Mouse (Mus musculus) ovary, adult 18-20 months (tissue): ENCODE results near the gene Abcd3.
"Not testable (repeated sequence)": the region's sequence is repeated elsewhere in the genome, so short reads cannot be mapped to it uniquely, and the experiment has no call there.

Experiments
- DNase-seq: peaks from one replicate; pipeline ENCODE4 v3.0.0; 2022; ENCODE audit warnings: low spot score, mixed read lengths

Abcd3 gene

DNA sequence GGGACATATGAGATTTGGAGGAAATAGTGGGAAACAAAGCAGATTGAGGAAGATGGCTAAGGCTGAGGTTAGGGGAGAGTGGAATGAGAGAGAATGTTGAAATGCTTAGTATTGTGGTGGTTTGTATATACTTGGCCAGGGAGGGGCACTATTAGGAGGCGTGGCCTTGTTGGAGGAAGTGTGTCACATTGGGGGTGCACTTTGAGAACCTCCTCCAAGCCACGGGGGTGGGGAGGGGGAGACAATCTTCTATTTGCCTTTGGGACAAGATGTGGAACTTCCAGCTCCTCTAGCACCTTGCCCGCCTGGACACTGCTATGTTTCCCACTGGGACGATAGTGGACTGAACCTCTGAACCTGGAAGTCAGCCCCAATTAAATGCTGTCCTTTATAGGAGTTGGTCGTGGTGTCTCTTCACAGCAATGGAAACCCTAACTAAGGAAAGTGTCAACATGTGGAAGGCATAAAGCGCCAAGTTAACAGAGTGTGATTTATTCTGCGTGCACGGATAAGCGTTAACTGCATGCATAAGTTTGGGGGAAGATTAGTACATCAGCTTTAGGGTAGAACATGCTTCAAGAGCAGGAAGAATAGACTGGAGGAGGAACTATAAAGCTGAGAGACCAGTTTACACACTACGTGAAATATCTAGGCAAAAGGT lies 3.8 kb upstream of the Abcd3 start:
- no peak for DNase-seq

DNA sequence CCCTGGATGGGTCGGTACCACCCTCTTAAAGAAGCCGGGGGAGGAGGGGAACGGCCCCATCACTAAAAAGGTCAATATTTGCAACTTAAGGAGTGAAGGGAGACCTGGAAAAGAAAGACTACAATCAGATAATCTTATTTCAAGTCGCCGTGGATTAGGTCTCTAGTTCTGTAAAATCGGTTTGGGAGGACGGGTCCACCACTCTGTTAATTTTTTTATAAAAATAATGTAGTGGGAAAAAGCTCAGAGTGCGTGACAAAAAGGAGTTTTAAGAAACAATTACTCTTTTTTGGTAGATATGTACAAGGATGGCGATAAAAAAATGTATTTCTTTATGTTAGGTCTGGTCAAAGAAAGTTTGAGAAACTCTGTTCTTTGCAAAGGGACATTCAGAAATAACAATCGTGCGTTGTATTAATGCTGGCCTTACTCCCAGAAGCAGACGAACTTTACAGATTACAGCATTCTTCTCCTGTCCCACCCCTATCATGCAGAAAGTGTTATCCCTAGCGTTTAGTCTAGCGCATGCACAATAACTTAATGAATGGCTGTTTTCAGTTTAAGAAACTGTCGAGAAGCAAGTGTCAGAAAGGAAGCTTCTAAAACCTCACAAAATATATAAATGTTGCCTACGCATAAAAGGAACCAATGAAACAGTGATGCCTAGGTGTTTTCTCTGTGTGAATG lies 590 bp upstream of the Abcd3 start:
- no peak for DNase-seq

DNA sequence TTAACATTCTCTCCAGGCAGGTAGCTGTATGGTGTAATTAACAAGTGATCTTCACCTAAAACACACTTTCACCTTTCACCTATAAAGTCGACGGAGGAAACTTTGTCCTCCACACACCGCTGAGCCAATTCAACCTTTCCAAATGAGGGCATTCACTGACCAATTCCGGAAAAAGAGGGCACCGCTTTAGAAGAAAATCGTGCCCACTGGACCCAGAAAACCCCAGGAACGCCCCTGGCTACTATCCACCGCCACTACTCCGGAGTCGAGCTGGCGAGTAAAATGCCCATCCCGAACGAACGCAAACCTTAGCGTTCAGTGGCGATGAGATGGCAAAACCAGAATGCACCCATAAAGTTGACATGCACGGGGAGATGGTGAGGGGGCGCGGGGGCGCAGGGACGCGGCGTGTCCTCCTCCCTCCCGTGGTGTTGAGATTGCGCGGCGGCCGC lies 663 bp downstream of the Abcd3 start:
- DNase-seq = no peak

- DNase-seq = no peak
These were observed 1.3 kb downstream of the Abcd3 start for GRCm38 (mm10) chr3:121813834-121814233.

DNA sequence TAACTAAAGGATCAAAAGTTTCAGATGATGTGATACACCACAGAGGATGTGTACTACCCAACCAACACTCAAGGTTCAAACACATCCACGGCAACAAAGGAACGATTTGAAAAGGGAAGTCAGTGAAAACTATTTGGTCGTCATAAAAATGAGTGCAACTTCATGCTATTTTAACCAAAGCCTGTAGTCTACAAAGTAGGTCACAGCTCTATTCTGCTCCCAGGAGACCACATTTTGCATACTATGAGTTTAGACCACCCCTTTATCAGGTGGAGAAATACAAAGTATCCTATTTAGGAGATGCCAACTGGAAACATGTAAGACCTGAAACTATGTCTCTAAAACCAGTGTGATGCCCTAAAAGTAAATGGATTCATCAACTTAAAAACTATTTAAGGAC lies 6.9 kb downstream of the Abcd3 start:
- no peak for DNase-seq

DNA sequence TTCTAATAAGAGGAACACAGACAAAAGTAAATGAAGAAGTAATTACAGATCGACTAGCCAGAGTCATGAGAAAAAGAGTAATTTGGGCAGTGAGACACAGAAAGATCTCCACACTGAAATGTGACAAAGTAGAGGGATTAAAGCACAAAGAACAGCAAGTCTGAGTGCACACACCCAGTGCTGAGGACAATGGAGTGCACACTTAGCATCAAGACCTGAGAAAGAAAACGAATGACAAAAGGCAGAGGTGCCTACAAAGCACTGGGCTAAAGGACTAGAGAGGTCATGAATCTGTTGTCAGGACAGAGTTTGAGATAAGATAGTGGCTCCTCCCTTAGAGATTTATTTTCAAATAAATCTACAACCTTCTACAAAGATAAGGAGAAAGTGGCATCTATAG lies 20.9 kb downstream of the Abcd3 start:
- no peak for DNase-seq

- no peak for DNase-seq
These were observed 22.9 kb downstream of the Abcd3 start for GRCm38 (mm10) chr3:121792246-121792645.

- DNase-seq = no peak
These were observed 24.7 kb downstream of the Abcd3 start for GRCm38 (mm10) chr3:121790442-121790841.

DNA sequence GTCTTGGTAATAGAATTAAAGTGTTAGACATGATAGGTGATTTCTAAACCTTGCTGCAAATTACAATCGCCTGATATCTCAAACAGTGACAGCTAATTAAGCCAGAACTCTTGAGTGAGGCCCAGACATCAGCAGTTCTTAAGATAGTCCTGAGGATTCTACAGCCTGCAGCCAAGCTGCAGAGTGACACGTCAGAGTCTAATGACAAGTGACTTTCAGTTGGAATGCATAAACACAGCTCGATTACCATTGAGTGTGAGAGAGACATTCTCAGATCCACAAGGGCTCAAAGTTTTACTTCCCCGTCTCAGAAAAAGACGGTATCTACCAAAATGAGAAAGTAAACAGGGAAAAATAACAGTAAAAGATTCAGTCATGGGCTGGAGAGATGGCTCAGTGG lies 25.3 kb downstream of the Abcd3 start:
- no peak for DNase-seq

- no peak for DNase-seq
These were observed 32.1 kb downstream of the Abcd3 start for GRCm38 (mm10) chr3:121783020-121783419.

- no peak for DNase-seq
These were observed 37.2 kb downstream of the Abcd3 start for GRCm38 (mm10) chr3:121777943-121778342.

- DNase-seq = not testable (repeated sequence)
These were observed 41.8 kb downstream of the Abcd3 start for GRCm38 (mm10) chr3:121773336-121773735.

DNA sequence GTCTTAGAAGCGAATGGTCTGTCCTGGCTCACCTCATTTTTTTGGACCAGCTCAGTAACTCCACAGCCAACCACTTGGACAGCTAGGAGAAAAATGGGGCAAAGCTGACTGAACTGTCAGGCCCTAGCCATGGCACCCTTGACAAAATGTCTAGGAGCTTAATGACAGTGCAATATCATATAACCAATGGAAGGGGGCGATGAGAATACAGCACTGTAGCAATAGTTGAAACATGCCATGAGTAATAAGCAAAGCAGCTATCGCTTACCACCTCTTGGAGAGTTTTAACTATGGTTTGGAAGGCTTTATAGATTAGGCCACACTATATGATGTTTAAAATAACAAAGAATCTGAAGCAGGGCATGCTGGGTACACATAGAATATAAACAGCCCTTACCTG lies 46.3 kb downstream of the Abcd3 start:
- no peak for DNase-seq

DNA sequence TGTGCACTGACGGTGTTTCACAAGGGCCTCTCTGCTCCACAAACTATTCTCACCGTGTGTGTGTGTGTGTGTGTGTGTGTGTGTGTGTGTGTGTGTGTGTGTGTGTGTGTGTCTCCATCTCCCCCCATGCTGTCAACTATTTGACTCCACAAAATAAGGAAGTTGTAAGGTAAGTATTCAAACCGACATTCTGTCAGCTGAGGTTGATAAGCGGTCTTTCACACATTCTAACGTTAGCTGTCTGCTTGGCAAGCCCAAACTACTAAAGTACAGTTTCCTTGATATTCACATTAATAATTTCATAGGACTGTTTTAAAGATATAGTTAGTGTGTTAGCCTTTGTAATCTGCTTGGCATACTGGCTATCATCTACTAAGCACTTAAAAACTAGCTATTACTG lies 48.3 kb downstream of the Abcd3 start:
- no peak for DNase-seq

GRCm38 (mm10) chr3:121766048-121766447 lies 49.1 kb downstream of the Abcd3 start:
- DNase-seq = no peak

DNA sequence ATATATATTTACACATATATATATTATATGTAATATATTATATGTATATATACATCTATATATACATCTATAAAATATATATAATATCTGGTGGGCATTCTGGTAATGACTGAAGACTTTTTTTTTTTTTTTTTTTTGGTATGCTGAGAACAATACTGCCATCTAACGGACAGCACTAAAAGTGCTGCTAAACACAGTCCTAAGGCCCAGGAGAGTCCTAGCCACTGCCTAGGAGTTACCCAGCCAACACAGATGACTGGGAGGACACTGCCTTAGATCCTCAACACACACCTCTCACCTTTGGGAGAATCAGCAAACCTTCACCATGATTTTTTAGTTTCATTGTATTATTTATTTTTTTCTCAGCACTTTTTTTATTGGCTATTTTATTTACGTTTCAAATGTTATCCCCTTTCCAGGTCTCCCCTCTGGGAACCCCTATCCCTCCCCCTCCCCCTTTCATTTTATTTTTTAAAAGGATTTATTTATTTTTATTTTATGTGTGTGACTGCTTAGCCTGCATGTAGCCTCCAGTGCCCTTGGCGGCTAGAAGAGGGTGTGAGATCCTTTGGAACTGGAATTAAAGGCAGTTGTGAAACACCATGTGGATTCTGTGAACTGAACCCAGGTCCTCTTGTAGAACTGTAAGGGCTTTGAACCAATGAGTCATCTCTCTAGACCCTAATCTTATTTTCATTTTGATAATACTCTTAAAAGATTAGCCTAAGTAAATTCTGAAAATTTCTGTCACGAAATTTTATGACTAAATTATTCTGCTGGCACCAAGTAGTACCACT lies 52.8 kb downstream of the Abcd3 start:
- no peak for DNase-seq

DNA sequence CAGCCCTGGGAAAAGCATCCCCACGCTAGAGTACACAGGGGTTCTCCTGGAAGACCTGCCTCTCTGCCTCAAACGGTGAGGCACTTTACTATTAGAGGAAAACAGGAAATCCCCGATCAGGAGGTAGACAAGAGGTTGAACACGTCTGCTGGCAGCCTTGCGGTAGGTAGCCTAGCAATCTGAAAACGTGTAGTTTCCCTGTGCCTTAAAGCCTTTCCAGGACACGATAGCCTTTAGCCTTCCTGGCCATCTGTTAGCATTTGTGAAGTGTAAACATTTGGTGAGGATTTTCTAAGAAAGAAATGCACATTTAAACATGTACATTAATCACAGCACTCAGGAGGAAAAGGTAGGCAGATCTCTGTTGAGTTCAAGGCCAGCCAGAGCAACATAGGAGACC lies 56.7 kb downstream of the Abcd3 start:
- DNase-seq = no peak

DNA sequence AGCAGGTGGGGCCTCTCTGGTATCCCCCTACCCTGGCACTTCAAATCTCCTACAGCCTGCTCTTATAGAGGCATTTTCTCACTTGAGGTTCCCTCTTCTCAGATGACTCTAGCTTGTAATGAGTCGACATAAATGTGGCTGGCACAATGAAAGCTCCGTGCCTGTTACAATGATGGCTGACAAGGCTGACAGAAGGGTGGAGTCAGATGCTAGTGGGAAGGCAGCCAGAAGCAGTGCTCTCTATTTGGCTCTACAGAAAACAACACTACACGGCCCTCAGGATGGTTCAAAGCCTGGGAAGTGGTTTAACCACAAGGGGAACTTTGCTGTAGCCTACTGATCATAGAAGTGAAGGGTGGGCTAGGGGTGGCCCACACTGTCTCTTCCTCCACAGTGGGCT lies 60.0 kb downstream of the Abcd3 start:
- no peak for DNase-seq

- not testable (repeated sequence) for DNase-seq
These were observed 60.6 kb downstream of the Abcd3 start for GRCm38 (mm10) chr3:121754319-121755090.

DNA sequence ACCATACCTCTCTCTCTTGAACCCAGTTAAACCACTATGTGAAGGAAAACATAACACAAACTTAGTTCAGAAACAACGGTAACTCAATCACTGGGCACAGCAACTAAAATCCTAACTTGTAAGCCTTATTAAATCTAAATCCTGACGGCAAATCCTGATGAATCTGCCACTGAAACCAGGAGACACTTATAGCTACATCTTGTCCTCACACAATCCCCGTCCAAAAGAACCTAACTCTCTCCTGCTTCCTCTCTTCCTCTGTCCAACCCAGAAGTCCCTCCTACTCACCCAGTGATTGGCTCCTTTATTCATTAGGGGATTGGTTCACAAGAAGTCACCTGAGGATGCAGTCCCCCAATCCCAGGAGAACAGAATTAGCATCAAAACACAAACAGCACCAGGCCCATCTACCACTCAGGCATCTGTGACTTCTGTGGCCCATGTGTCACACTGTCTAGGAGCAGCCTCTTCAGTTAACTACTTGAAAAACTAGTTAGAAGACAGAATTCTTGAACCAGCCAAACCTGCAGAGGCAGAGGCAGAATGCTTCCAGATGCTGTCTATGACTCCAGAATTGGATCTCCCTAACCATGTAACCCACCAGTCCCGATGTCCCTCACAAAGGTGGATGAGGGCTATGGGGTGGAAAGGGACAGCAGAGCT lies 73.8 kb downstream of the Abcd3 start:
- not testable (repeated sequence) for DNase-seq

GRCm38 (mm10) chr3:121739489-121740213 lies 75.5 kb downstream of the Abcd3 start:
- no peak for DNase-seq
